Mouse (Mus musculus) frontal cortex, postnatal 10 days (tissue): ENCODE results near the gene Slc3a1.

Experiments
- DNase-seq, 2 experiments: peaks; one replicate each; pipeline ENCODE4 v3.0.0; 2022; ENCODE audit warnings: low spot score in 2 of 2, mixed read lengths in 1 of 2

Slc3a1 gene

GRCm38 (mm10) chr17:85037855-85038254, 9.7 kb downstream of the Slc3a1 start:
- DNase-seq = no peak

- no peak for DNase-seq
Observed at GRCm38 (mm10) chr17:85038311-85038710, 10.1 kb downstream of the Slc3a1 start.

- DNase-seq = no peak
Observed at GRCm38 (mm10) chr17:85038761-85039160, 10.6 kb downstream of the Slc3a1 start.

- no peak for DNase-seq
Observed at GRCm38 (mm10) chr17:85040913-85041312, 12.7 kb downstream of the Slc3a1 start.

GRCm38 (mm10) chr17:85042419-85042818, 14.2 kb downstream of the Slc3a1 start:
- no peak for DNase-seq

GRCm38 (mm10) chr17:85043404-85043816, 15.2 kb downstream of the Slc3a1 start:
- no peak for DNase-seq

- no peak for DNase-seq
Observed at GRCm38 (mm10) chr17:85044466-85044865, 16.3 kb downstream of the Slc3a1 start.

- DNase-seq = no peak
Observed at GRCm38 (mm10) chr17:85045160-85045559, 17.0 kb downstream of the Slc3a1 start.

GRCm38 (mm10) chr17:85048379-85048778, 20.2 kb downstream of the Slc3a1 start:
- no peak for DNase-seq

- DNase-seq = no peak
Observed at GRCm38 (mm10) chr17:85058276-85058675, 30.1 kb downstream of the Slc3a1 start.

GRCm38 (mm10) chr17:85059136-85059535, 31.0 kb downstream of the Slc3a1 start:
- DNase-seq = no peak

- DNase-seq = no peak
Observed at GRCm38 (mm10) chr17:85063560-85063959, 35.4 kb downstream of the Slc3a1 start.

GRCm38 (mm10) chr17:85067331-85067730, 39.2 kb downstream of the Slc3a1 start:
- no peak for DNase-seq

- DNase-seq = no peak
Observed at GRCm38 (mm10) chr17:85070658-85071057, 42.5 kb downstream of the Slc3a1 start.

GRCm38 (mm10) chr17:85071088-85071775, 43.1 kb downstream of the Slc3a1 start:
- no peak for DNase-seq

GRCm38 (mm10) chr17:85072383-85072782, 44.2 kb downstream of the Slc3a1 start:
- DNase-seq = no peak

GRCm38 (mm10) chr17:85073214-85073613, 45.0 kb downstream of the Slc3a1 start:
- no peak for DNase-seq

- DNase-seq = no peak
Observed at GRCm38 (mm10) chr17:85074083-85074482, 45.9 kb downstream of the Slc3a1 start.

- no peak for DNase-seq
Observed at GRCm38 (mm10) chr17:85079276-85079675, 51.1 kb downstream of the Slc3a1 start.

GRCm38 (mm10) chr17:85080781-85081180, 52.6 kb downstream of the Slc3a1 start:
- no peak for DNase-seq

GRCm38 (mm10) chr17:85085335-85085734, 57.2 kb downstream of the Slc3a1 start:
- no peak for DNase-seq

- DNase-seq = no peak
Observed at GRCm38 (mm10) chr17:85086501-85086900, 58.3 kb downstream of the Slc3a1 start.

- no peak for DNase-seq
Observed at GRCm38 (mm10) chr17:85087591-85087990, 59.4 kb downstream of the Slc3a1 start.

- no peak for DNase-seq
Observed at GRCm38 (mm10) chr17:85088401-85088800, 60.2 kb downstream of the Slc3a1 start.
